Mouse (Mus musculus) limb, embryonic 13.5 days (tissue): ENCODE data around the gene Mrpl33. TPM values are rescaled to one million over a fixed set of nuclear protein-coding genes. Genes with fewer than 3 reads are reported as not detected.

Source experiments
- ATAC-seq: fragments of 200-750 bp; cut with Nextera tagmentation; 2 replicates; pipeline ENCODE4 v1.8.0; 2017; ENCODE audit warnings: low read depth, moderate number of reproducible peaks, moderate TSS enrichment; ENCODE audit not compliant: low FRiP score
- H3K27ac ChIP-seq: fragments of 300-500 bp; sonication (generic); 2 replicates; pipeline ENCODE4 v1.5.1; 2015; ENCODE audit warnings: inconsistent platforms, mild to moderate bottlenecking, moderate library complexity
- H3K27me3 ChIP-seq: fragments of 300-500 bp; sonication (generic); 2 replicates; pipeline ENCODE4 v1.6.1; 2015; ENCODE audit warnings: mild to moderate bottlenecking, inconsistent platforms
- H3K36me3 ChIP-seq: fragments of 300-500 bp; sonication (generic); 2 replicates; pipeline ENCODE4 v1.6.1; 2015; ENCODE audit warnings: inconsistent platforms, mild to moderate bottlenecking, moderate library complexity
- H3K4me1 ChIP-seq: fragments of 300-500 bp; sonication (generic); 2 replicates; pipeline ENCODE4 v1.6.1; 2015; ENCODE audit warnings: inconsistent platforms
- H3K4me2 ChIP-seq: fragments of 300-500 bp; sonication (generic); replicated peaks from 2 replicates; pipeline ENCODE4 v1.6.1; 2015; ENCODE audit warnings: inconsistent platforms, mild to moderate bottlenecking, moderate library complexity
- H3K4me3 ChIP-seq: fragments of 300-500 bp; sonication (generic); 2 replicates; pipeline ENCODE4 v1.5.1; 2015; ENCODE audit warnings: moderate library complexity, mild to moderate bottlenecking, inconsistent platforms
- H3K9ac ChIP-seq: fragments of 300-500 bp; sonication (generic); 2 replicates; pipeline ENCODE4 v1.6.1; 2015; ENCODE audit warnings: mild to moderate bottlenecking, inconsistent platforms
- H3K9me3 ChIP-seq: fragments of 300-500 bp; sonication (generic); 2 replicates; pipeline ENCODE4 v1.6.1; 2016; ENCODE audit warnings: inconsistent platforms
- WGBS: fragments of 180-500 bp; shearing (Covaris S2); methylation state at CpG from one replicate; pipeline ENCODE4 v1.1.7; 2015; 5-methylcytosine and 5-hydroxymethylcytosine counted together
- polyA plus RNA-seq: library from polyadenylated mRNA; unstranded; fragments of >200 nt; fragmentation: Nextera tagmentation; extraction: Ambion mirVana; gene quantifications from 2 replicates; pipeline ENCODE4 v1.2.1, GENCODE M21; 2015

Mrpl33 gene
- polyA plus RNA-seq, 1 experiment from 2014 or later = 259 TPM

- Histone ChIP-seq H3K4me2 (no peak overlapping the region), H3K9me3 (no peaks in the 10 kb centered on the region), H3K4me3 (no peak overlapping the region), H3K27ac (no peak overlapping the region), H3K4me1 (no peaks in the 10 kb centered on the region), H3K27me3 (no peaks in the 10 kb centered on the region), H3K36me3 (peaks cover 10% of the 10 kb centered on the region), H3K9ac (no peak overlapping the region)
- 91% methylated on average over 6 of the region's 6 CpGs for WGBS
- ATAC-seq = no peak
Measured at GRCm38 (mm10) chr5:31645798-31646197, 49.1 kb downstream of the Mrpl33 start.

DNA sequence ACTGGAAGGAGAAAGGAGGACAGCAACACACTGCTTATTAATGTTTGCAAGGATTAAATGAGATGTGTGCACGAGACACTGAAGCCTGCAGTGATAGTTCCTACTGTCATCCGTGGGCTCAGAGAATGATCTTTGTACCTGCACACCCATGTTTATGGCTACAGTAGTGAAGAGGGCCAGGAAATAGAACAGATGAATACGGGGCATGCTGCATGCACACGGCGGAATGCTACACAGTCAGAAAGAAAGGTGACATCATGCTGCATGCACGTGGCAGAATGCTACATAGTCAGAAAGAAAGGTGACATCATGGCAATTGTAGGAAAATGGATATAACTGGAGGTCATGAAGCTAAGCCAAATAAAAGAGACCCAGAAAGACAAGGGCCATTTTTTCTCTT, 49.8 kb downstream of the Mrpl33 start:
- H3K4me2 ChIP-seq = no peak overlapping the region
- no peak for ATAC-seq
- H3K4me1 ChIP-seq = no peaks in the 10 kb centered on the region
- no peak overlapping the region for H3K9ac ChIP-seq
- no peaks in the 10 kb centered on the region for H3K9me3 ChIP-seq
- peaks cover 5% of the 10 kb centered on the region for H3K36me3 ChIP-seq
- no peaks in the 10 kb centered on the region for H3K27me3 ChIP-seq
- no peak overlapping the region for H3K27ac ChIP-seq
- no peak overlapping the region for H3K4me3 ChIP-seq
- WGBS = 85% methylated on average over 6 of the region's 6 CpGs

GRCm38 (mm10) chr5:31647327-31647726, 50.6 kb downstream of the Mrpl33 start:
- Histone ChIP-seq H3K4me3 (no peak overlapping the region), H3K27ac (no peak overlapping the region; the same call in 1 of the 2 replicates), H3K9me3 (no peaks in the 10 kb centered on the region), H3K36me3 (peaks cover 5% of the 10 kb centered on the region; the same call in 1 of the 2 replicates), H3K4me2 (no peak overlapping the region), H3K4me1 (no peaks in the 10 kb centered on the region), H3K9ac (no peak overlapping the region), H3K27me3 (no peaks in the 10 kb centered on the region)
- no peak for ATAC-seq
- 86% methylated on average over 2 of the region's 2 CpGs for WGBS

- peaks cover 7% of the 10 kb centered on the region; the same call in 1 of the 2 replicates for H3K9me3 ChIP-seq
- no peak for ATAC-seq
- H3K27ac ChIP-seq = no peak overlapping the region
- H3K27me3 ChIP-seq = no peaks in the 10 kb centered on the region
- no peaks in the 10 kb centered on the region for H3K4me1 ChIP-seq
- no peak overlapping the region for H3K4me2 ChIP-seq
- H3K4me3 ChIP-seq = no peak overlapping the region
- H3K36me3 ChIP-seq = peaks cover 5% of the 10 kb centered on the region; the same call in 1 of the 2 replicates
- 84% methylated on average over 2 of the region's 2 CpGs for WGBS
- H3K9ac ChIP-seq = no peak overlapping the region
Measured at GRCm38 (mm10) chr5:31650518-31651288, 54.0 kb downstream of the Mrpl33 start.

DNA sequence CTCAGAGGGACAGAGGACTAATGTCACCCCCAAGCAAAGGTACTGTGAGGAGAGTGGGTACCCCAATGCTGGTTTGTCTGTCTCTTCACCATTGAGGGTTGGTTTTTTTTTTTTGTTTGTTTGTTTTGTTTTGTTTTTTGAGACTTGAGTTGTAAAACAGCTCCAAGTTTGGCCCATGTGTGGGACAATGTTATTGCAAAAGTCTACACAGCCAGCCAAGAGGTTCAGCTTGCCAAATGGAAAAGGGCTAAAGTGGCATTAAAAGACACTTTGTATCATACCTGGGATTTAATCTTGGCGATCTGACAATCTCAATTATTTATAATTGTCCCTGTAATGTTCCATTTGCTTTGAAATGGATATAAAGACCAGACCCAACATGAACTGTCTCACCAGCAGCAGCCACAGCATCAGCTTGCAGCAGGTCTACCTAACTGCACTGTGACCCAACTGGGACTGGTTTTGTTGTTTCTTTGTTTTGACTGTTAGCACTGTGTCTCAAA, 59.0 kb downstream of the Mrpl33 start:
- WGBS = 79% methylated on average over 1 of the region's 1 CpGs
- Histone ChIP-seq H3K9me3 (peaks cover 7% of the 10 kb centered on the region; the same call in 1 of the 2 replicates), H3K27me3 (no peaks in the 10 kb centered on the region), H3K27ac (no peak overlapping the region), H3K36me3 (peaks cover 9% of the 10 kb centered on the region; the same call in 1 of the 2 replicates), H3K4me3 (no peak overlapping the region), H3K4me2 (no peak overlapping the region), H3K4me1 (no peaks in the 10 kb centered on the region), H3K9ac (no peak overlapping the region)
- no peak for ATAC-seq

GRCm38 (mm10) chr5:31666176-31666575, 69.4 kb downstream of the Mrpl33 start:
- Histone ChIP-seq H3K4me2 (no peak overlapping the region), H3K36me3 (no peaks in the 10 kb centered on the region), H3K9ac (no peak overlapping the region), H3K27me3 (no peaks in the 10 kb centered on the region), H3K9me3 (no peaks in the 10 kb centered on the region), H3K4me1 (no peaks in the 10 kb centered on the region), H3K4me3 (no peak overlapping the region), H3K27ac (no peak overlapping the region)
- 17% methylated on average over 1 of the region's 1 CpGs for WGBS
- ATAC-seq = no peak

DNA sequence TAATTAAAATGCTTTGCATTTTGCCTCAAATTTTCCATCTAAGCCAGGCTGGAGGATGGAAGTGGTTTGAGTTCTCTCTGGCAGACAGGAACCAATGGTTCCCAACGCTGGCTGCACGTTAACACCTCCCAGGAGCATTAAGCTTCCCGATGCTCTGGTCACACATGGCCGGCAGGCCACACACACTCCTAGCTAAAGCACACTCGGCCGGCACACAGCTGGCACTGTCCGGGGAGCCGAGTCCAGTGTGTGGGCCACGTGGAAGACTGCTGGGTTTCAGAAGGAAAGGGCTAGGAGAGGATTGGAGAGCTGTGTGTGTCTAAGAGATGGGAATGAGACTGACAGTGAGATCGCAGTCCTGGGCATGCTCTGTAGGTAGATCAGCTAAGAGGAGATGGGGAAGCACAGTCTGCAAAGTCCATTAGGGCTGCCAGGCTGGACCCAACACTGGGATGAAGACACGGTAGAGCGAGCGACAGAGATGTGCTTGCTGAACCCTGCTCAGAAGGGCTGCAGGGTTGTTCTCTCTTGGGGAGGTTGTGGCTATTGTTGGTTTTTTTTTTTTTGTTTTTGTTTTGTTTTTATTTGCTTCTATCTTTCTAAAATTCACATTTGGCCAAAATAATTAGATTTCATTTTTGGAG, 71.7 kb downstream of the Mrpl33 start:
- no peaks in the 10 kb centered on the region for H3K27me3 ChIP-seq
- H3K4me3 ChIP-seq = no peak overlapping the region
- no peak overlapping the region for H3K9ac ChIP-seq
- no peaks in the 10 kb centered on the region for H3K4me1 ChIP-seq
- H3K9me3 ChIP-seq = no peaks in the 10 kb centered on the region
- no peak overlapping the region for H3K4me2 ChIP-seq
- no peak for ATAC-seq
- 58% methylated on average over 13 of the region's 13 CpGs for WGBS
- no peak overlapping the region for H3K27ac ChIP-seq
- H3K36me3 ChIP-seq = no peaks in the 10 kb centered on the region

GRCm38 (mm10) chr5:31669984-31670383, 73.2 kb downstream of the Mrpl33 start:
- Histone ChIP-seq H3K27me3 (no peaks in the 10 kb centered on the region), H3K4me2 (no peak overlapping the region), H3K27ac (no peak overlapping the region), H3K9me3 (no peaks in the 10 kb centered on the region), H3K36me3 (no peaks in the 10 kb centered on the region), H3K4me1 (no peaks in the 10 kb centered on the region), H3K4me3 (no peak overlapping the region), H3K9ac (no peak overlapping the region)
- no peak for ATAC-seq
- WGBS = 50% methylated on average over 5 of the region's 5 CpGs

DNA sequence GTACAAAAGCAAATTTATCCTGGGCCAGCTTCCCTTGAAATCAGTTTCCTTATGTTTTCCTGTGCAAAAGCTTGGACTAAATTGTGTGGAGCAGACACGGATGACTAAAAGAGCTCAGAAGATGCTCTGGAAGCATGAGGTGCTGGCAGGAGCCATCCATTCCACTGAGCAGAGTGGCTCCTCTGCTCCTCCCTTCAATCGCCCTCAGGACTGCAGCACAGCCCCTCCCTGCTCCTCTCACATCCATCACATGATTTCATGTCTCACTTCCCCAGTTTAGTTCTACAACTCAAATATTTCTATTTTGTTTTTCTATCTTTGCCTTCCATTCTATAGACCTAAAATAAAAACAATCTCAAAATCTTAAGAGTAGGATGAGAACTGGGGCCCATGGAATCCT, 74.4 kb downstream of the Mrpl33 start:
- Histone ChIP-seq H3K4me1 (no peaks in the 10 kb centered on the region), H3K4me3 (no peak overlapping the region), H3K4me2 (no peak overlapping the region), H3K27me3 (no peaks in the 10 kb centered on the region), H3K9me3 (no peaks in the 10 kb centered on the region), H3K27ac (no peak overlapping the region), H3K9ac (no peak overlapping the region), H3K36me3 (no peaks in the 10 kb centered on the region)
- WGBS = 70% methylated on average over 2 of the region's 2 CpGs
- ATAC-seq = no peak

GRCm38 (mm10) chr5:31673431-31673830, 76.7 kb downstream of the Mrpl33 start:
- Histone ChIP-seq H3K36me3 (no peaks in the 10 kb centered on the region), H3K4me3 (no peak overlapping the region), H3K9ac (no peak overlapping the region), H3K27ac (no peak overlapping the region), H3K4me1 (no peaks in the 10 kb centered on the region), H3K27me3 (no peaks in the 10 kb centered on the region), H3K9me3 (no peaks in the 10 kb centered on the region), H3K4me2 (no peak overlapping the region)
- WGBS = 65% methylated on average over 2 of the region's 2 CpGs
- no peak for ATAC-seq

GRCm38 (mm10) chr5:31678000-31678399, 81.3 kb downstream of the Mrpl33 start:
- H3K4me1 ChIP-seq = no peaks in the 10 kb centered on the region
- H3K27me3 ChIP-seq = no peaks in the 10 kb centered on the region
- H3K9ac ChIP-seq = no peak overlapping the region
- H3K4me2 ChIP-seq = no peak overlapping the region
- WGBS = 55% methylated on average over 1 of the region's 1 CpGs
- H3K27ac ChIP-seq = no peak overlapping the region
- no peaks in the 10 kb centered on the region for H3K36me3 ChIP-seq
- no peaks in the 10 kb centered on the region for H3K9me3 ChIP-seq
- no peak overlapping the region for H3K4me3 ChIP-seq
- ATAC-seq = no peak

GRCm38 (mm10) chr5:31680183-31680582, 83.4 kb downstream of the Mrpl33 start:
- no peak for ATAC-seq
- Histone ChIP-seq H3K36me3 (no peaks in the 10 kb centered on the region), H3K27ac (no peak overlapping the region), H3K27me3 (no peaks in the 10 kb centered on the region), H3K4me1 (no peaks in the 10 kb centered on the region), H3K4me3 (no peak overlapping the region), H3K4me2 (no peak overlapping the region), H3K9me3 (no peaks in the 10 kb centered on the region), H3K9ac (no peak overlapping the region)
- WGBS = 77% methylated on average over 4 of the region's 4 CpGs
